Mouse (Mus musculus): ENCODE data around the gene Pnp. TPM values are rescaled to one million over a fixed set of nuclear protein-coding genes. Genes with fewer than 3 reads are reported as not detected.
"Not testable (repeated sequence)": the region's sequence is repeated elsewhere in the genome, so short reads cannot be mapped to it uniquely, and the experiment has no call there.

The Pnp gene
- polyA plus RNA-seq, 1 experiment from 2014 or later, result 73.6 TPM

DNA sequence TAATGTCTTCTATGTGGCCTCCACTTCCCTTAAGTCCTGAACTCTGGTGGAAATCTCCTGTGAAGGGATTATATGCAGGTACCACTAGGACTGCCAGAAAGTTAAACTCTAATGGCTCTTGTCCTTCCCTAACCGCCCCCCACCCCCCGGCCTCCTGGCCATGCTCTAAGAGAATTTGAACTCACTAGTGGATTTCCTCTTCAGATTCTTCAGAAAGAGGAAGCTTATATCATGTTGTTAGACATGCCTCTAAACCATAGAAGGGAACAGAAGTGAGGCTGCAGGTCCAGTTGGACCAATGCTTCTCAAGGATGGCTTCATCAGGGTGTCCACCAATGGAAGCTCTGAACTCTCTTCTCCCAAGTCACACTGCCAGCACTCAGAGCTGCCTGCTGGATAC lies 32.9 kb upstream of the Pnp start:
- 83% methylated on average over 2 of the region's 2 CpGs for WGBS
- not testable (repeated sequence) for H3K4me2 ChIP-seq; H3K36me3 ChIP-seq (ENCODE audit: control insufficient read depth, insufficient read depth, low read length); H3K4me3 ChIP-seq (ENCODE audit: low read depth, low read length); DNase-seq (ENCODE audit: low spot score, missing footprints); ATAC-seq (ENCODE audit: low FRiP score); H3K4me1 ChIP-seq (ENCODE audit: control insufficient read depth, insufficient read depth, low read length); H3K27ac ChIP-seq (ENCODE audit: low read depth, low read length); H3K27me3 ChIP-seq (ENCODE audit: control insufficient read depth, insufficient read depth, low read length); H3K9ac ChIP-seq (ENCODE audit: low read length); H3K9me3 ChIP-seq (ENCODE audit: control insufficient read depth, low read length)

DNA sequence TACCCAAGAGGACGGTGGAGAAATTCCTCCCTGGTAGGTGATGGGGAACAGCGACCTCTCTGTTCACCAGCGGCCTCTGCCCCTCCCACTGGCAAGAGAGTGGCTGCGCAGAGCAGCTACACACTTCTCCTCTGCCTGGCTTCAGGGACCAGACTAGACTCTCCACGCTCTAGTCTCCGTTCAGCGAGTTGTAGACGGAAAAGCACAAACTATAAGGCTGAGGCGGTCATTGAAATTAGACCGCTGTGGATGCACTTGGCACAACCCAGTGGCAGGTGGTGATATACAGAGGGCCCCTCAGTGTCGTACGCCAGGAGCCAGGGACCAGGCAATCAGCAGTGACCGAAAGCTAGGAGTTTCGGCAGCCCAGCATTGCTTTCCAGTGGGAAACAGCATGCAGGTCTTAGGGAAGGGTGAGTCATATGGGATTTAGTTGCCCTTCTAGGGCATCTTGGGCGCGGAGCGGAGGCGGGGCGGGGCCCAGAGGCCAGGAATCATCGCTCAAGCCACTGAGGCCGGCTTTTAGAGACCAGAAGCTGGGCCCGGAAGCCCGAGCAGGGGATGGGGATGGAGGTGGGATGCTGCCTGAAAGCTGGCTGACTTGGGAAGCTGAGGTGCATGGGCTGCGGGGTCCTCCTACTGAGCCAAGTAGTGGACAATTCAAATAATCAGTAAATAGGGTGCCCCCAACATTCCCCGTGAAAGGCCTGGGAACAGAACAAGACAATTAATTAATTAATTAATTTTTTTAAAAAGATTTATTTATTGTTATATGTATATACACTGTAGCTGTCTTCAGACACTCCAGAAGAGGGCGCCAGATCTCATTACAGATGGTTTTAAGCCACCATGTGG lies 26.7 kb upstream of the Pnp start:
- Histone ChIP-seq H3K9ac (ENCODE audit: low read length) (peak overlapping the region; percentile 57), H3K4me3 (ENCODE audit: low read depth, low read length) (peak overlapping the region; percentile 40), H3K4me2 (peak overlapping the region; percentile 74), H3K9me3 (ENCODE audit: control insufficient read depth, low read length) (no peaks in the 10 kb centered on the region), H3K4me1 (ENCODE audit: control insufficient read depth, insufficient read depth, low read length) (no peaks in the 10 kb centered on the region), H3K27me3 (ENCODE audit: control insufficient read depth, insufficient read depth, low read length) (no peaks in the 10 kb centered on the region), H3K27ac (ENCODE audit: low read depth, low read length) (no peak overlapping the region), H3K36me3 (ENCODE audit: control insufficient read depth, insufficient read depth, low read length) (no peaks in the 10 kb centered on the region)
- DNase-seq (ENCODE audit: low spot score, missing footprints) (peak; percentile 94), ATAC-seq (ENCODE audit: low FRiP score) (peak; percentile 91)
- 3% methylated on average over 26 of the region's 26 CpGs for WGBS

DNA sequence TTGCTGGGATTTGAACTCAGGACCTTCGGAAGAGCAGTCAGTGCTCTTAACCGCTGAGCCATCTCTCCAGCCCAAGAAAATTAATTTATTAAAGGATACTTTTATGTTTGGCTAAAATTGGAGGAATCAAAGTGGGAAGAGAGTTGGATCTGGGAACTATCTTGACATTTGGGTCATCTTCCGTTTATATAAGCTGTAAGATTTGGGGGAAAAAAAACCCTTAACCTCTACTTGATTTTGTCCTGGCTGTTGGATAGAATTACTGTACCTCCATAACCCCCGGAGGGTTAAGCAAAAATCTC lies 26.1 kb upstream of the Pnp start:
- Histone ChIP-seq H3K27me3 (ENCODE audit: control insufficient read depth, insufficient read depth, low read length) (no peaks in the 10 kb centered on the region), H3K4me1 (ENCODE audit: control insufficient read depth, insufficient read depth, low read length) (no peaks in the 10 kb centered on the region), H3K4me3 (ENCODE audit: low read depth, low read length) (no peak overlapping the region), H3K9ac (ENCODE audit: low read length) (no peak overlapping the region), H3K4me2 (no peak overlapping the region), H3K27ac (ENCODE audit: low read depth, low read length) (no peak overlapping the region), H3K36me3 (ENCODE audit: control insufficient read depth, insufficient read depth, low read length) (no peaks in the 10 kb centered on the region), H3K9me3 (ENCODE audit: control insufficient read depth, low read length) (no peaks in the 10 kb centered on the region)
- ATAC-seq (ENCODE audit: low FRiP score) (no peak), DNase-seq (ENCODE audit: low spot score, missing footprints) (no peak)
- WGBS, result 78% methylated on average over 4 of the region's 4 CpGs

DNA sequence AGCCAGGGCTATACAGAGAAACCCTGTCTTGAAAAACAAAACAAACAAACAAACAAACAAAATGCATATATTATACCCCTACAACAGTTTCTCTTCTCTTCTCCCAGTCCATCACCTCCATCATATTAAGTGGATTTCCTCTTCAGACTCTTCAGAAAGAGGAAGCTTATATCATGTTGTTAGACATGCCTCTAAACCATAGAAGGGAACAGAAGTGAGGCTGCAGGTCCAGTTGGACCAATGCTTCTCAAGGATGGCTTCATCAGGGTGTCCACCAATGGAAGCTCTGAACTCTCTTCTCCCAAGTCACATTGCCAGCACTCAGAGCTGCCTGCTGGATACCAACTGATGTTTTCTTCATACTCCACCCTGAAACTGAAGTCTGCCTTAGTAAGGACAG lies 25.6 kb upstream of the Pnp start:
- not testable (repeated sequence) for H3K9me3 ChIP-seq (ENCODE audit: control insufficient read depth, low read length); H3K4me3 ChIP-seq (ENCODE audit: low read depth, low read length); H3K4me2 ChIP-seq; DNase-seq (ENCODE audit: low spot score, missing footprints); ATAC-seq (ENCODE audit: low FRiP score); H3K27ac ChIP-seq (ENCODE audit: low read depth, low read length); H3K9ac ChIP-seq (ENCODE audit: low read length); H3K36me3 ChIP-seq (ENCODE audit: control insufficient read depth, insufficient read depth, low read length); H3K27me3 ChIP-seq (ENCODE audit: control insufficient read depth, insufficient read depth, low read length); H3K4me1 ChIP-seq (ENCODE audit: control insufficient read depth, insufficient read depth, low read length)

DNA sequence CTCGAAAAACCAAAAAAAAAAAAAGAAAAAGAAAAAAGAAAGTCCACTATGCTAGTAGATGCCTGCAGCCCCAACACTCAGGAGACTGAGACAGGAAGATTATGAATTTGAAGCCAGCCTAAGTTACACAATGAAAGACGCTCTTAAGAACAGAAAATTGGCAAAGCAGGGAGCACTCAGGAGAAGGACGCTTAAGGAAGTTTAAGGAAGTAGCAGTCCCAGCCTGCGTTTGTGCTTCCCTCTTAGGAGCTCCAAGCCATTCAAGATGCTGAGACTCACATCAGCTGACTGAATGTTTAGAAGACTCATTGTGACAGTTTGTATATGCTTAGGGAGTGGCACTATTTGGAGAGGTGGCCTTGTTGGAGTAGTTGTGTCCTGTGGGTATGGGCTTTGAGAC lies 22.8 kb upstream of the Pnp start:
- WGBS, result 80% methylated on average over 4 of the region's 4 CpGs
- Histone ChIP-seq H3K4me1 (ENCODE audit: control insufficient read depth, insufficient read depth, low read length) (no peaks in the 10 kb centered on the region), H3K9me3 (ENCODE audit: control insufficient read depth, low read length) (no peaks in the 10 kb centered on the region), H3K27ac (ENCODE audit: low read depth, low read length) (no peak overlapping the region), H3K9ac (ENCODE audit: low read length) (no peak overlapping the region), H3K4me2 (no peak overlapping the region), H3K36me3 (ENCODE audit: control insufficient read depth, insufficient read depth, low read length) (peaks cover 6% of the 10 kb centered on the region; the same call in 1 of the 2 replicates), H3K4me3 (ENCODE audit: low read depth, low read length) (no peak overlapping the region), H3K27me3 (ENCODE audit: control insufficient read depth, insufficient read depth, low read length) (no peaks in the 10 kb centered on the region)
- ATAC-seq (ENCODE audit: low FRiP score) (no peak), DNase-seq (ENCODE audit: low spot score, missing footprints) (no peak)

DNA sequence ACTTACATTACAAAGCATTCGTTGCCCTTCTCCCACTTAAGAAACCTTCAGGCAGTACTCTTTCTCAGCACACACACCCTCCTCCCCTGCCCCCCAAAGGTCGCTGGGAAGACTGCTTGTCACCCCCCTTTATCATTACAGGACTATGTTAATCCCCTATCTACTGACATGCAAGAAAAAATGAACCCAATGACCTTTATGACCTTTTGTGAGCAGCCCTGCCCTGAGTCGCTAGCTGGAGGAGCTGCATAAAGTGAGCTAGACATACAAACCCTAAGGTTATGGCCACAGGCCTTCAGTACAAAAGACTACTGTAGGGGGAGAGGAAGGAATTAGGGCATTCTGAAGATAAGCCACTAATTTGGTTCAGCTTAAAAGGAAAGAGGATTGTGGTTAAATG lies 19.5 kb upstream of the Pnp start:
- DNase-seq (ENCODE audit: low spot score, missing footprints) (no peak), ATAC-seq (ENCODE audit: low FRiP score) (no peak)
- Histone ChIP-seq H3K36me3 (ENCODE audit: control insufficient read depth, insufficient read depth, low read length) (peaks cover 19% of the 10 kb centered on the region; the same call in 1 of the 2 replicates), H3K9me3 (ENCODE audit: control insufficient read depth, low read length) (no peaks in the 10 kb centered on the region), H3K27ac (ENCODE audit: low read depth, low read length) (no peak overlapping the region), H3K4me1 (ENCODE audit: control insufficient read depth, insufficient read depth, low read length) (no peaks in the 10 kb centered on the region), H3K9ac (ENCODE audit: low read length) (no peak overlapping the region), H3K4me2 (no peak overlapping the region), H3K4me3 (ENCODE audit: low read depth, low read length) (no peak overlapping the region), H3K27me3 (ENCODE audit: control insufficient read depth, insufficient read depth, low read length) (no peaks in the 10 kb centered on the region)
- WGBS, result 57% methylated on average over 3 of the region's 3 CpGs

DNA sequence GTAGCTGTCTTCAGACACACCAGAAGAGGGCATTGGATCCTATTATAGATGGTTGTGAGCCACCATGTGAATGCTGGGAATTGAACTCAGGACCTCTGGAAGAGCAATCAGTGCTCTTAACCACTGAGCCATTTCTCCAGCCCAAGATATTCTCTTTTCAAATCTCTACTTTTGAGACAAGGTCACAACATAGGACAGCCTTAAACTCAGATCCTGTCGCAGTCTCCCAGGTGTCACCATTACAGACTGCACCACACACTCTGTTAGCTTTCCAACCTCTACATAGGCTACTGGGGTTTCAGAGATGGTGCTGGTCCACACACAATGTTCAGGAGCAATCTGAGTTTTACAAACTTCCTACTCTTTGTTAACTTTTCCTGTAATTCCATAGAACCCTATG lies 7.4 kb upstream of the Pnp start:
- H3K9me3 ChIP-seq (ENCODE audit: control insufficient read depth, low read length); ATAC-seq (ENCODE audit: low FRiP score); H3K36me3 ChIP-seq (ENCODE audit: control insufficient read depth, insufficient read depth, low read length); H3K9ac ChIP-seq (ENCODE audit: low read length); DNase-seq (ENCODE audit: low spot score, missing footprints); H3K27me3 ChIP-seq (ENCODE audit: control insufficient read depth, insufficient read depth, low read length); H3K27ac ChIP-seq (ENCODE audit: low read depth, low read length): not testable (repeated sequence)
- Histone ChIP-seq H3K4me2 (peak overlapping the region; percentile 73), H3K4me1 (ENCODE audit: control insufficient read depth, insufficient read depth, low read length) (peaks cover 12% of the 10 kb centered on the region), H3K4me3 (ENCODE audit: low read depth, low read length) (peak overlapping the region; percentile 81)
- 92% methylated on average over 1 of the region's 1 CpGs for WGBS

DNA sequence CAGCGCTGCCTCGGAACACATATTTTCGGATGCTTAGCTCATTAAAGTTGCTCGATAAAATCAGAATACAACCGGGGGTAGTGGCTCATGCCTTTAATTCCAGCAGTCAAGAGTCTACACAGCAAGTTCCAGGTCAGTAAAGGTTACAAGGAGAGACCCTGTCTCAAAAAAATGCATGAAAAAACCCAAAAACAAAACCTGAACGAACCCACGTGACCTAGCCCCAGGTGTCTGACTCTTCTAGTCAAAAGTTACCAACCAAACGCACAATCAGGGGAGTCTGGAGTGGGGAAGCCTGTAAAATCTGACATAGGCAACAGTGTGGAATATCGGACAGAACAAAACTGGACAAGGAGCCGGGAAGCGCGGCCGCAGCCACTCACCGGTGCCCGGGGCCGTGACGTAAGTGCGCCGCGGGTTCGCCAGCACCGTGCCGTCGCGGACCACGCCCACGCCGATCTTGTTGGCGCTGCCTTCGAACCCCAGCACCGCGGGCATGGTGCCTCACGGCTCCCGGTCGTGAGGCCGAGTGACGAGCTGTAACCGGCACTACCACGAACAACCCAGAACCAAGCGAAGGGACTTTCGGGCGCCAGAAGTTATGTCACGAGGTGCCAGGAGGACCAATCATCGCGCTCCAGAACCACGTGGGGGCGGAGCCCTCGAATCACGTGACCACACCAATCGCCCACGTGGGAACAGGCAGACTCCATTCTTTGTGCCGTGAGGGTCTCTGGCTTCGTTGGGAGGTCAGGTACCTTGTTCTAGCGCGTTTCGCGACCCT lies 6.4 kb upstream of the Pnp start, which contains the start of the genes Osgep and Apex1:
Osgep (minus strand) TSS at position 613 of the 784 bp plus-strand sequence.
Apex1 (plus strand) TSS at position 688 of the 784 bp plus-strand sequence.
- Histone ChIP-seq H3K4me2 (peak within 1 kb of the TSS; percentile 73), H3K9me3 (ENCODE audit: control insufficient read depth, low read length) (no peaks in the 10 kb centered on the region), H3K27me3 (ENCODE audit: control insufficient read depth, insufficient read depth, low read length) (no peaks in the 10 kb centered on the region), H3K4me3 (ENCODE audit: low read depth, low read length) (peak within 1 kb of the TSS; percentile 81), H3K36me3 (ENCODE audit: control insufficient read depth, insufficient read depth, low read length) (peaks cover 8% of the 10 kb centered on the region; the same call in 1 of the 2 replicates), H3K4me1 (ENCODE audit: control insufficient read depth, insufficient read depth, low read length) (peaks cover 14% of the 10 kb centered on the region), H3K9ac (ENCODE audit: low read length) (peak within 1 kb of the TSS; percentile 95), H3K27ac (ENCODE audit: low read depth, low read length) (peak within 1 kb of the TSS; percentile 83)
- DNase-seq (ENCODE audit: low spot score, missing footprints) (peak; percentile 99), ATAC-seq (ENCODE audit: low FRiP score) (peak; percentile 96)
- WGBS, result under 1% methylated on average over 57 of the region's 57 CpGs

All from midbrain, embryonic 11.5 days (tissue).